Mouse (Mus musculus): ENCODE data around the gene Gm47841. TPM values are rescaled to one million over a fixed set of nuclear protein-coding genes. Genes with fewer than 3 reads are reported as not detected.

Gm47841 gene
- total RNA-seq (2017) = not detected in 2 replicates

- no peak for ATAC-seq (ENCODE audit: extremely low read depth, insufficient number of reproducible peaks, low FRiP score, poor library complexity, severe bottlenecking)
Observed at GRCm38 (mm10) chr15:101047194-101047555, at the start of gene Gm47841. Gm47841 (minus strand) TSS chr15:101047397.

GRCm38 (mm10) chr15:101095392-101095791, 48.2 kb upstream of the Gm47841 start:
- no peak for ATAC-seq (ENCODE audit: extremely low read depth, insufficient number of reproducible peaks, low FRiP score, poor library complexity, severe bottlenecking)

GRCm38 (mm10) chr15:101094979-101095378, 47.8 kb upstream of the Gm47841 start:
- no peak for ATAC-seq (ENCODE audit: extremely low read depth, insufficient number of reproducible peaks, low FRiP score, poor library complexity, severe bottlenecking)

- ATAC-seq (ENCODE audit: extremely low read depth, insufficient number of reproducible peaks, low FRiP score, poor library complexity, severe bottlenecking) = no peak
Observed at GRCm38 (mm10) chr15:101093988-101094387, 46.8 kb upstream of the Gm47841 start.

GRCm38 (mm10) chr15:101092829-101093648, 45.8 kb upstream of the Gm47841 start:
- no peak for ATAC-seq (ENCODE audit: extremely low read depth, insufficient number of reproducible peaks, low FRiP score, poor library complexity, severe bottlenecking)

- ATAC-seq (ENCODE audit: extremely low read depth, insufficient number of reproducible peaks, low FRiP score, poor library complexity, severe bottlenecking) = no peak
Observed at GRCm38 (mm10) chr15:101092121-101092828, 45.1 kb upstream of the Gm47841 start.

- ATAC-seq (ENCODE audit: extremely low read depth, insufficient number of reproducible peaks, low FRiP score, poor library complexity, severe bottlenecking) = no peak
Observed at GRCm38 (mm10) chr15:101091551-101091950, 44.4 kb upstream of the Gm47841 start.

GRCm38 (mm10) chr15:101088291-101088690, 41.1 kb upstream of the Gm47841 start:
- ATAC-seq (ENCODE audit: extremely low read depth, insufficient number of reproducible peaks, low FRiP score, poor library complexity, severe bottlenecking) = no peak

GRCm38 (mm10) chr15:101086956-101087355, 39.8 kb upstream of the Gm47841 start:
- ATAC-seq (ENCODE audit: extremely low read depth, insufficient number of reproducible peaks, low FRiP score, poor library complexity, severe bottlenecking) = no peak

GRCm38 (mm10) chr15:101086451-101086850, 39.3 kb upstream of the Gm47841 start:
- ATAC-seq (ENCODE audit: extremely low read depth, insufficient number of reproducible peaks, low FRiP score, poor library complexity, severe bottlenecking) = no peak

GRCm38 (mm10) chr15:101084499-101084898, 37.3 kb upstream of the Gm47841 start:
- ATAC-seq (ENCODE audit: extremely low read depth, insufficient number of reproducible peaks, low FRiP score, poor library complexity, severe bottlenecking) = no peak

- no peak for ATAC-seq (ENCODE audit: extremely low read depth, insufficient number of reproducible peaks, low FRiP score, poor library complexity, severe bottlenecking)
Observed at GRCm38 (mm10) chr15:101082236-101082635, 35.0 kb upstream of the Gm47841 start.

- ATAC-seq (ENCODE audit: extremely low read depth, insufficient number of reproducible peaks, low FRiP score, poor library complexity, severe bottlenecking) = no peak
Observed at GRCm38 (mm10) chr15:101081035-101081548, 33.9 kb upstream of the Gm47841 start.

- ATAC-seq (ENCODE audit: extremely low read depth, insufficient number of reproducible peaks, low FRiP score, poor library complexity, severe bottlenecking) = no peak
Observed at GRCm38 (mm10) chr15:101080031-101080520, 32.9 kb upstream of the Gm47841 start.

GRCm38 (mm10) chr15:101078731-101079156, 31.5 kb upstream of the Gm47841 start:
- no peak for ATAC-seq (ENCODE audit: extremely low read depth, insufficient number of reproducible peaks, low FRiP score, poor library complexity, severe bottlenecking)

GRCm38 (mm10) chr15:101077813-101078730, 30.9 kb upstream of the Gm47841 start, which contains the start of gene Fignl2:
Fignl2 (minus strand) TSS chr15:101078567.
- no peak for ATAC-seq (ENCODE audit: extremely low read depth, insufficient number of reproducible peaks, low FRiP score, poor library complexity, severe bottlenecking)

GRCm38 (mm10) chr15:101077001-101077812, 30.0 kb upstream of the Gm47841 start:
- ATAC-seq (ENCODE audit: extremely low read depth, insufficient number of reproducible peaks, low FRiP score, poor library complexity, severe bottlenecking) = no peak

Data from neutrophil, adult 5-6 weeks (primary cell).